Mouse (Mus musculus) right cerebral cortex, postnatal 25 days (tissue): ENCODE data around the gene Zfyve9.

ENCODE experiments used
- DNase-seq: peaks from one replicate; pipeline ENCODE4 v3.0.0; 2022

Zfyve9 gene

DNA sequence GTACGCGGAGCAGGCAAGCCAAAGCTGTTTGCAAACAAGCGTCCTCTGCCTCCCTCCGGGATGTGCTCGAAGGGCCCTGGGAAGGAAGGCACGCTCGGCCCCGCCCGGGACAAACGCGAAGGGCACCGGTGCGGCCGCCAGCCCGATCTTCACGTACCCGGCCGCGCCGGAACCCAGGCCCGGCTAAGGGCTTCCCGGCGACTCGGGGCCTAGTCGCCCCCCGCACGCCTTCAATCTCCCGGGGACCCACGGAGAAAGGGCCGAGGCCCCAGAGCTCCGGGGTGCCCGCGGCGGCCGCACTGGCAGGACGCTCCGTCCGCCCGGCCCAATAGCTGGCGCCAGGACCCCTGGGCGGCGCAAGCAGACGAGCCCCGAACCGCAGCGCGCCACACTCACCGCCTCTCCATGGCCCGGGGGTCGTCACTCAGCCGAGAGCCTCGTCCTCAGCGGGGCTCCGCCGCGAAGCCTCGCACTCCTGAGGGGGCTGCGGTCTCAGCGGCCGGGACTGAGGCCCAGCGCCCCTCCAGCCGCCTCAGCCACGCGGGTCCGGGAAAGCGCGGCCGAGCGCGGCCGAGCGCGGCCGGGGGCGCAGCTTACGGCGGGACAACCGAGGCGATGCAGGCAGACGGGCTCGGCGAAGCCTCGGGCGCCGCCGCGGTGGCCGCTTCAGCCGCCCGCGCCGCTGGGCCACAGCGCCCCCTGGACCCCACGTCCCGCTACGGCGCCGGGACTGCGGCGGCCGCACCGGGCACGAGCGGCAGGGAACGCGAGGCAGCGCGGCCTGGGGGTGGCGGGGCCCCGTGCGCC lies at the start of gene Zfyve9:
Zfyve9 (minus strand) TSS at position 742 of the 807 bp plus-strand sequence.
- peak; percentile 85 for DNase-seq

GRCm38 (mm10) chr4:108826643-108827042 lies 46.0 kb upstream of the Zfyve9 start:
- no peak for DNase-seq

- DNase-seq, result no peak
Observed at GRCm38 (mm10) chr4:108826096-108826495, 45.5 kb upstream of the Zfyve9 start.

GRCm38 (mm10) chr4:108825677-108826076 lies 45.1 kb upstream of the Zfyve9 start:
- DNase-seq, result no peak

GRCm38 (mm10) chr4:108811550-108811949 lies 31.0 kb upstream of the Zfyve9 start:
- no peak for DNase-seq

DNA sequence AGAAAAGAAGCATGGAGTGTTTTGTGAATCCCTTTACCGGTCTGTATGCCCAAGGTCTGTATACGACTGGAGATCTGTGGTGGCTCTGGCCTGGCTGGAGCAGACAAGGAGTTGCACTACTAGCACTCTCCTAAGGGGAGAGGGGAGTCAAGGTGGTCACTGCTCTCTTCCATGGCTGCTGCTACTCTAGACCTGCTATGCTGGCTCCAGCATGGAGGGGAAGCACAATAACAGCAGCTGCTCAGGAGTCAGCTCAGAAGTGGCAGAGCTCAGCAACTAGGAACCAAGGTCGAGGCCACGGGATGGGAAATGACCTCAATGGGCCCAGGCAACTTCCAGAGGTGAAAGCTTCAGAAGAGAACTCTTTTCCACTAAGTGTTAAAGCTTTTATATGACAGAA lies 30.5 kb upstream of the Zfyve9 start:
- no peak for DNase-seq

- DNase-seq, result no peak
Observed at GRCm38 (mm10) chr4:108803535-108803934, 22.9 kb upstream of the Zfyve9 start.

GRCm38 (mm10) chr4:108798083-108798830 lies 17.7 kb upstream of the Zfyve9 start:
- DNase-seq, result peak; percentile 35

GRCm38 (mm10) chr4:108796701-108797100 lies 16.1 kb upstream of the Zfyve9 start:
- DNase-seq, result no peak

DNA sequence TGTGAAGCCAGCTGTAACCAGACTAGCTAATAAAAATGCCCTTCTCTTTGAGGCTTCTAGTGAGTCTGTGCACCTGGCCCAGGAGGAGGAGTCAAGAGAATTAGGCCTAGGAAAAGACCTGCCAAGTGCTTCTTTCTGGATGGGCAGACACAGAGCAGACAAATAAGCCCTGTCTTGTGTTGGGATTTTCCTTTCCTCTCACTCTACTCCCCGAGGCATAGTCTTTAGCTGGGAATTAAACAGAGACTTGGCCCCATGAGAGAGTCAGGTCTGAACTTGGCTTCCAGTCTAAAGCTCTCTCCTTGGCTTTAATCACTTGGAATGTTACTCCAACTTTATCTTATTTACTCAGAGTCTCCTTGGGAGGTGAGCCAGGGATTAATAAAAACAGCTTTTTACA lies 13.3 kb upstream of the Zfyve9 start:
- no peak for DNase-seq

GRCm38 (mm10) chr4:108790507-108790906 lies 9.9 kb upstream of the Zfyve9 start:
- no peak for DNase-seq

- no peak for DNase-seq
Observed at GRCm38 (mm10) chr4:108789258-108789936, 8.8 kb upstream of the Zfyve9 start.

DNA sequence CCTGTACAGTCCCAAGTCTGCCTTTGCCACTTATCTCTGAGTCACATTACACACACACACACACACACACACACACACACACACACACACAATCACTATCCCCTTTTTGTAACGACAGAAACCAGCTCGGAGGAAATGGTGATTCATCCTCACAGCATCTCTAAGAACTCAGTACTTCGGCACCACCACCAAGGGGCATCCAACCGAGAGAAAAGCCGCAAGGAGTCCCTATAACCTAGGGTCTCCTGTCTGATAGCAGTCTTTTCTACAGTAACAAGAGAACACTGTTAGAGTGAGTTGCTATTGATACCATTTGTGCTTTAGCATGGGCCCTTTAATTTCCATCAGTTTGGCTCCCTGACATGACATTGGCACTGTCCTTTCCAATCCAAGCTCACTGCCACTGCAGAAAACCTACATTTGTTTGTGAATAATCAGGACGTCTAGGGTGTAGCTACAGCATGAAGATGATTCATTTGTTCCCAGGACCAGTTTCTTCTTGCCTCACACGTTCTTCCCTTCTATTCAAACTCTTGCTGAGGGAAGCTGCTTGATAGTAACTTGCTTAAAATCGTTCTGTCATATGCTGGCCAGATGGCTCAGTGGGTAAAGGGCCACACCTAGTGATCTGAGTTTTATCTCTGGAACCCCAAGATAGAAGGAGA lies 2.0 kb upstream of the Zfyve9 start:
- peak; percentile 31 for DNase-seq

- DNase-seq, result no peak
Observed at GRCm38 (mm10) chr4:108781596-108781995, 998 bp upstream of the Zfyve9 start.

- no peak for DNase-seq
Observed at GRCm38 (mm10) chr4:108780864-108781205, 237 bp upstream of the Zfyve9 start.

DNA sequence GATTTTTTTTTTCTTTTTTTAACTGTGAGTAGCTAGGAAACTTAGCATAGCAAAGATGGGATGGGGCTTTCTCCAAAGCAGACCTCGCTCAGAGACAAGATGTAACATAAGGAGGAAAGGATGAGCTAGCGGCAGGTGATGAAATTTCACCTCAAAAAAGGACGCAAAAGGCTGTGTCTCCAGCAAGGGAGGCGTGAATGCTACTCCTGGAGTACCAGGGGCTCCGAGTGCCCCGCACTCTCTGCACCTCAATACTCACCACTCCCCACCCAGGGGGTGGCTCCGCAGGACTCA lies 888 bp downstream of the Zfyve9 start:
- no peak for DNase-seq

GRCm38 (mm10) chr4:108768527-108768926 lies 12.1 kb downstream of the Zfyve9 start:
- DNase-seq, result no peak

- no peak for DNase-seq
Observed at GRCm38 (mm10) chr4:108759583-108759982, 21.0 kb downstream of the Zfyve9 start.

DNA sequence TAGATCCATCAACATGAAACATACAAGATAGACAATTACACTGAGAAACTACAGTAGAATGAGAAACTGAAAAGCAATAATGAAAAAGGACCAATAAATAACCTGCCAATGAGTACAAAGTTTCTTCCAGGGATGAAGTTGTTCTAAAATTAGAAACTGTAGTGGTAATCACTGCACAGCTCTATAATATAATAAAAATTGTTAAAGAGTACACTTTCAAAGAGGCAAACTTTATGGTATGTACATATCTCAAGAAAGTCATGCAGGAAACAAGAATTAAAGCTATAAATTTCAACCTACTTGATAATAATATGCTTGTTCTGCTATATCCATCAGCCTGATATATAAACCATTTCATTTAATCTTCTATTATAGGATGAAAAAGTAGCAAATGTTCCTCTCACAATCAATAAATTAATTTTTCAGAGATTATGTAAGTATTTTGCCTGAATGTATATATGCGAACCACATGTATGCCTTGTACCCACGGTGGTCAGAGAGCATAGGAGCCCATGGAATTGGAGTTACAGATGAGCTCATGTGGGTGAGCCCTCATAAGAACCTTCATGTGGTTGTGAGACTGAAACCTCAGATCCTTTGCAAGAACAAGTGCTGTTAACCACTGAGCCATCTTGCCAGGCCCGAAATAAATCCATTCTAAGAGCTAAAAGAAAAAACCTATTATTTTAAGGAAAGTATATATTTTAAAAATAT lies 34.3 kb downstream of the Zfyve9 start:
- DNase-seq, result no peak

DNA sequence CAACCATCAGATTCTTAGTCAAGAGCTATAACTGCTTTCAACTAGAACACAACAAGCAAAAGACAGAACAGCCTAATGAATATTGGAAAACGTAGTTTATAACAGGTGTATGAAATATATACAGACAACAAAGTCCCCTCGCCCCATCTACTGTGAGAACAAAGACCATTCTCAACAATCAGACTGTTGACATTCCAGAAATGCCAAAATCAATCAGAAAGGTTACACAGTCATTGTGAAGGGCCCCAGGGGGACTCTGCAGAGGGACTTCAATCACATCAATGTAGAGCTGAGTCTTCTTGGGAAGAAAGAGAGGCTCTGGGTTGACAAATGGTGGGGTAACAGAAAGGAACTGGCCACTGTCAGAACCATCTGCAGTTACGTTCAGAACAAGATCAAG lies 49.0 kb downstream of the Zfyve9 start:
- no peak for DNase-seq

DNA sequence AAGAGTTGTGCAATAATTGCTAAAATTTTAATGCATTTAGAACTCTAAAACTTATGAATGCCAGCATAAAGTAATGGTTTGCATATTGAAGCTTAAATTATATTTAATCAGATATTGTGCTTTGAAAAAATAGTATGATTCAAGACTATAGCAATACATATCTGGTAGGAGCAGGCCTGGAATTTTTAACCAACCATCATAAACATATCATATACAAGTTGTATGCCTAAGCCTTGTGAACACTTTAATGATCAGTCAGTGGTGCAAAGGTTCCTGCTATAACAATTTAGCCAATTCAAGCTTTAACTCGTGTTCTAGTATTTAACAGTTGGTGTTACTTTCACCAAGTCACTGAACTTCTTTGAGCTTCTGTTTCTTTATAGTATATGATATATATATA lies 50.1 kb downstream of the Zfyve9 start:
- DNase-seq, result no peak

DNA sequence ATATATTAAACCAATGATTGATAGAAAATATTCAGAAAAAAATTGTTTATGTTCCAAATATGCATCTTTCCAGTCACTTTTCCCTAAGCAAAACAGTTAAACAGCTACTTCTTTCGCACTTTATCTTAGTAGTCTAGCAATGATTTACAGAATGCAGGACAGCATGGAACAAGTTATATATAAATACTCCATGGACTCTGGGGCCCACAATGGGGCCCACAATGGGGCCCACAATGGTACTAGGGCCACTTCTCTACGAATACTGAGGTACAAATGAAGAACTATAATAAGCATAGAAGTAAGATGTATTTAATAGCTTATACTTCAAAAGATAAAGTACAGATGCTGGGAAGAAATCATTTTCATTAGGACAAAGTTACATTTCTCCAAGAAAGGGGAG lies 56.5 kb downstream of the Zfyve9 start:
- DNase-seq, result no peak
